Mouse (Mus musculus): ENCODE data around the gene 1700003F12Rik. TPM values are rescaled to one million over a fixed set of nuclear protein-coding genes. Genes with fewer than 3 reads are reported as not detected.

The 1700003F12Rik gene
- polyA plus RNA-seq, 1 experiment from 2014 or later = 2.5 TPM

- no peak for ATAC-seq (ENCODE audit: low FRiP score)
- WGBS = 72% methylated on average over 2 of the region's 2 CpGs
- peaks cover 31% of the 10 kb centered on the region for H3K27me3 ChIP-seq
Observed at GRCm38 (mm10) chr2:154550937-154551336, 4.1 kb downstream of the 1700003F12Rik start.

GRCm38 (mm10) chr2:154551476-154551875, 4.6 kb downstream of the 1700003F12Rik start, which contains the start of gene Actl10:
Gene Actl10, plus strand, starts transcription at chr2:154551776.
- WGBS = 79% methylated on average over 4 of the region's 4 CpGs

More at GRCm38 (mm10) chr2:154550937-154551336, 4.1 kb downstream of the 1700003F12Rik start:
- Histone ChIP-seq H3K9me3 (no peaks in the 10 kb centered on the region), H3K9ac (no peak overlapping the region), H3K27ac (no peak overlapping the region), H3K4me2 (no peak overlapping the region), H3K4me3 (replicated peaks) (no peak overlapping the region), H3K4me1 (peaks cover 31% of the 10 kb centered on the region), H3K36me3 (replicated peaks) (no peaks in the 10 kb centered on the region; the same call in 1 of the 2 replicates)

DNA sequence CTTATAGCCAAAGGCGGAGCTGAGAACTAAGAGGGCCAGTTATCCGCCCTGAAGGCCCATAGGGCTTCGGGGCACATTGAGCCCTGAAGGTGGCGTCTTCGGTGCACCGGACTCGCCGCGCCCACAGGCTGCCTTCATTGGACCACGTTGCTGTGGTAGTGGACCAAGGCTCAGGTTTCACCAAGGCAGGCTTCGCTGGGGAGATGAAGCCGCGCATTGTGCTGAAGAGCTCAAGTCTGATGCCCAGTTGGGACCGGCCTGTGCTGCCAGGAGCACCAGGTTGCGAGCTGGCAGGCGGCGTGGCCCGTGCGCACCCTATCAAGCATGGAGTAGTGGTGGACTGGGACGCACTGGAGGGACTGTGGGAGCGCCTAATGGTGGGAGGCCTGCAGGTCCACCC, 5.0 kb downstream of the 1700003F12Rik start:
- ATAC-seq (ENCODE audit: low FRiP score) = 0 out of 2 replicates have a peak, but pooled peaks have one; percentile 2
- peaks cover 35% of the 10 kb centered on the region for H3K4me1 ChIP-seq
- H3K27me3 ChIP-seq = peaks cover 31% of the 10 kb centered on the region
- H3K36me3 ChIP-seq (replicated peaks) = no peaks in the 10 kb centered on the region
- no peak overlapping the region for H3K27ac ChIP-seq
- WGBS = 31% methylated on average over 21 of the region's 21 CpGs
- H3K9me3 ChIP-seq = no peaks in the 10 kb centered on the region
- no peak overlapping the region for H3K4me3 ChIP-seq (replicated peaks)
- H3K9ac ChIP-seq = 0 out of 2 replicates have a peak overlapping the region, but pooled peaks have one; percentile 36
- peak overlapping the region; percentile 40 for H3K4me2 ChIP-seq

More at GRCm38 (mm10) chr2:154551476-154551875, 4.6 kb downstream of the 1700003F12Rik start, which contains the start of gene Actl10:
- Histone ChIP-seq H3K27ac (no peak within 1 kb of the TSS; the same call in 1 of the 2 replicates), H3K9ac (peak within 1 kb of the TSS; percentile 36; the same call in 1 of the 2 replicates), H3K4me3 (replicated peaks) (0 out of 2 replicates have a peak within 1 kb of the TSS, but pooled peaks have one; percentile 2), H3K4me1 (peaks cover 31% of the 10 kb centered on the region), H3K4me2 (peak within 1 kb of the TSS; percentile 40), H3K36me3 (replicated peaks) (no peaks in the 10 kb centered on the region), H3K9me3 (no peaks in the 10 kb centered on the region), H3K27me3 (peaks cover 31% of the 10 kb centered on the region)
- no peak for ATAC-seq (ENCODE audit: low FRiP score)

GRCm38 (mm10) chr2:154552424-154552907, 5.6 kb downstream of the 1700003F12Rik start:
- H3K4me3 ChIP-seq (replicated peaks) = 0 out of 2 replicates have a peak overlapping the region, but pooled peaks have one; percentile 2
- peak; percentile 18; the same call in 1 of the 2 replicates for ATAC-seq (ENCODE audit: low FRiP score)
- peak overlapping the region; percentile 36; the same call in 1 of the 2 replicates for H3K9ac ChIP-seq
- WGBS = 28% methylated on average over 27 of the region's 27 CpGs
- H3K27ac ChIP-seq = peak overlapping the region; percentile 42; the same call in 1 of the 2 replicates
- H3K9me3 ChIP-seq = no peaks in the 10 kb centered on the region
- H3K4me2 ChIP-seq = peak overlapping the region; percentile 40
- peaks cover 31% of the 10 kb centered on the region for H3K27me3 ChIP-seq
- H3K36me3 ChIP-seq (replicated peaks) = no peaks in the 10 kb centered on the region
- H3K4me1 ChIP-seq = peaks cover 41% of the 10 kb centered on the region

GRCm38 (mm10) chr2:154555235-154555634, 8.3 kb downstream of the 1700003F12Rik start:
- H3K27ac ChIP-seq = no peak overlapping the region
- ATAC-seq (ENCODE audit: low FRiP score) = no peak
- no peak overlapping the region for H3K9ac ChIP-seq
- 67% methylated on average over 6 of the region's 6 CpGs for WGBS
- no peaks in the 10 kb centered on the region for H3K9me3 ChIP-seq
- peaks cover 25% of the 10 kb centered on the region for H3K27me3 ChIP-seq
- H3K36me3 ChIP-seq (replicated peaks) = peaks cover under 1% of the 10 kb centered on the region
- H3K4me2 ChIP-seq = no peak overlapping the region
- H3K4me3 ChIP-seq (replicated peaks) = no peak overlapping the region
- H3K4me1 ChIP-seq = peaks cover 42% of the 10 kb centered on the region

GRCm38 (mm10) chr2:154557184-154557832, 10.4 kb downstream of the 1700003F12Rik start:
- H3K4me3 ChIP-seq (replicated peaks) = no peak overlapping the region
- H3K4me1 ChIP-seq = peaks cover 35% of the 10 kb centered on the region
- H3K27me3 ChIP-seq = peaks cover 5% of the 10 kb centered on the region
- H3K4me2 ChIP-seq = peak overlapping the region; percentile 58; the same call in 1 of the 2 replicates
- no peak overlapping the region for H3K9ac ChIP-seq
- 65% methylated on average over 5 of the region's 5 CpGs for WGBS
- H3K36me3 ChIP-seq (replicated peaks) = peaks cover 19% of the 10 kb centered on the region
- ATAC-seq (ENCODE audit: low FRiP score) = no peak
- H3K9me3 ChIP-seq = no peaks in the 10 kb centered on the region
- no peak overlapping the region; the same call in 1 of the 2 replicates for H3K27ac ChIP-seq

- WGBS = 4% methylated on average over 34 of the region's 34 CpGs
- Histone ChIP-seq H3K4me1 (peaks cover 29% of the 10 kb centered on the region), H3K36me3 (replicated peaks) (peaks cover 29% of the 10 kb centered on the region), H3K9me3 (no peaks in the 10 kb centered on the region), H3K27ac (no peak within 1 kb of the TSS; the same call in 1 of the 2 replicates), H3K4me3 (replicated peaks) (peak within 1 kb of the TSS; percentile 34), H3K9ac (peak within 1 kb of the TSS; percentile 38), H3K4me2 (peak within 1 kb of the TSS; percentile 58), H3K27me3 (no peaks in the 10 kb centered on the region; the same call in 1 of the 2 replicates)
- peak; percentile 84 for ATAC-seq (ENCODE audit: low FRiP score)
Observed at GRCm38 (mm10) chr2:154558264-154559039, 11.6 kb downstream of the 1700003F12Rik start, which contains the start of gene Necab3. Gene Necab3, minus strand, starts transcription at chr2:154558890.

DNA sequence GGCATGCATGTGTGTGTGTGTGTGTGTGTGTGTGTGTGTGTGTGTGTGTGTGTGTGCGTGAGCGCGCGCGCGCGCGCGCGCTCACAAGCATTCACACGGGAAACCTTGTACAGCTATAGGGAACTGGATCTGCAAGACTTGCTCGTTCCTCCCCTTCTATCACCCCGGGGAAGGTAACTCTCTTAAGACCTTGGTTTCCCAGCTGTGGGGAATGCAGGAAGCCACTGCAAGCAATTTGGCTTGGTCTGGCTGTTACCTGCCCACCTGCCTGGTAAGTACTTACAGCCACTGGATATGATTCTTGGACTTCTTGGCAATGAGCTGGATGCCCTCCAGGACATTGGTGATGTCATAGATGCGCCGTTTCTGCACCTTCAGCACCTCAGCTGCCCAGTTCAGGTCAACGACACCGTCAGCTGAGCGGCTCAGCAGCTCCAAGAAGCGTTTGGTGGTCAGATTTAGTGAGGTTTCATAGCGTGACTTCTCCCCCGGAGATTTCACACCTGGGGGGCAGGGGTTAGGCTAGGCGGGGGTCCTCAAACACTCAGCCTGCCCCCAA, 16.8 kb downstream of the 1700003F12Rik start:
- H3K27ac ChIP-seq = no peak overlapping the region
- no peak overlapping the region for H3K4me3 ChIP-seq (replicated peaks)
- H3K4me2 ChIP-seq = no peak overlapping the region
- H3K36me3 ChIP-seq (replicated peaks) = peaks cover 40% of the 10 kb centered on the region
- H3K9me3 ChIP-seq = no peaks in the 10 kb centered on the region
- no peak for ATAC-seq (ENCODE audit: low FRiP score)
- 96% methylated on average over 22 of the region's 22 CpGs for WGBS
- peaks cover 50% of the 10 kb centered on the region for H3K4me1 ChIP-seq
- H3K9ac ChIP-seq = no peak overlapping the region
- no peaks in the 10 kb centered on the region for H3K27me3 ChIP-seq

- Histone ChIP-seq H3K4me1 (peaks cover 53% of the 10 kb centered on the region), H3K27me3 (no peaks in the 10 kb centered on the region), H3K9ac (0 out of 2 replicates have a peak overlapping the region, but pooled peaks have one; percentile 17), H3K36me3 (replicated peaks) (peaks cover 37% of the 10 kb centered on the region), H3K9me3 (no peaks in the 10 kb centered on the region), H3K4me2 (no peak overlapping the region), H3K4me3 (replicated peaks) (no peak overlapping the region), H3K27ac (peak overlapping the region; percentile 46)
- no peak for ATAC-seq (ENCODE audit: low FRiP score)
- 78% methylated on average over 3 of the region's 3 CpGs for WGBS
Observed at GRCm38 (mm10) chr2:154565562-154565961, 18.7 kb downstream of the 1700003F12Rik start.

GRCm38 (mm10) chr2:154566641-154567040, 19.8 kb downstream of the 1700003F12Rik start:
- Histone ChIP-seq H3K36me3 (replicated peaks) (peaks cover 27% of the 10 kb centered on the region), H3K4me3 (replicated peaks) (no peak overlapping the region), H3K27me3 (no peaks in the 10 kb centered on the region), H3K9me3 (no peaks in the 10 kb centered on the region), H3K4me1 (peaks cover 58% of the 10 kb centered on the region), H3K9ac (peak overlapping the region; percentile 29; the same call in 1 of the 2 replicates), H3K27ac (peak overlapping the region; percentile 46), H3K4me2 (peak overlapping the region; percentile 35)
- no peak for ATAC-seq (ENCODE audit: low FRiP score)
- 58% methylated on average over 8 of the region's 8 CpGs for WGBS

- peak overlapping the region; percentile 85 for H3K4me2 ChIP-seq
- peaks cover 18% of the 10 kb centered on the region for H3K36me3 ChIP-seq (replicated peaks)
- WGBS = 67% methylated on average over 2 of the region's 2 CpGs
- H3K9me3 ChIP-seq = no peaks in the 10 kb centered on the region
- H3K9ac ChIP-seq = peak overlapping the region; percentile 90; the same call in 1 of the 2 replicates
- peak overlapping the region; percentile 88 for H3K27ac ChIP-seq
- no peak for ATAC-seq (ENCODE audit: low FRiP score)
- H3K4me3 ChIP-seq (replicated peaks) = peak overlapping the region; percentile 92
- H3K27me3 ChIP-seq = no peaks in the 10 kb centered on the region
- peaks cover 58% of the 10 kb centered on the region for H3K4me1 ChIP-seq
Observed at GRCm38 (mm10) chr2:154567766-154568165, 20.9 kb downstream of the 1700003F12Rik start.
